Mouse (Mus musculus) embryonic fibroblast, embryonic 13.5 days (primary cell): ENCODE results near the gene Cdh12.

Source experiments
- CTCF ChIP-seq: IDR thresholded peaks from 2 replicates; pipeline ENCODE4 v1.5.1; 2011; ENCODE audit warnings: mild to moderate bottlenecking, control low read depth, low read length, moderate library complexity, borderline replicate concordance; ENCODE audit not compliant: insufficient read depth
- POLR2A ChIP-seq: IDR thresholded peaks from 2 replicates; pipeline ENCODE4 v1.6.1; 2011; ENCODE audit warnings: low read depth, mild to moderate bottlenecking, control low read depth, low read length, moderate library complexity

DNA sequence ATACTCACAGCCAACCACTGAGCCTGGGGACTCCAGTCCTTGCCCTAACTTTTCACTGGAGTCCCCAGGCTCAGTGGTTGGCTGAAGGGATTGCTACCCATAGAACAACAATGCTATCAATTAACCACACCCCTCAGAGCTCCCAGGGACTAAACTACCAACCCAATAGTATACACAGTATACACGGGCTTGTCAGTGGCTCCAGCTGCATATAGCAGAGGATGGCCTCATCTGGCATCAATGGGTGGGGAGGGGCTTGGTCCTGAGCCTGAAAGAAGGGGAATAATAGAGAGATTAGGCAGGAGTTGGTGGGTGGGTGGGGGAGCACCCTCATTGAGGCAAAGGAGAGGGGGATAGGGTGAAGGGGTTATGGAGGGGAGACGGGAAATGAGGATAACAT is 518.4 kb downstream of the Cdh12 start:
- TF ChIP-seq POLR2A = no peak
- TF ChIP-seq CTCF = no peak
